Mouse (Mus musculus) granulocyte monocyte progenitor cell, adult 5-6 weeks (primary cell): ENCODE results near the gene Serinc2. TPM values are rescaled to one million over a fixed set of nuclear protein-coding genes. Genes with fewer than 3 reads are reported as not detected.

ENCODE experiments used
- ATAC-seq: replicated peaks from 2 replicates; pipeline ENCODE4 v1.8.0; 2016; ENCODE audit warnings: mild to moderate bottlenecking, moderate TSS enrichment, inconsistent platforms; ENCODE audit not compliant: poor library complexity, severe bottlenecking
- total RNA-seq, 2 experiments: library from RNA; stranded (forward) in 1 of 2; stranded (reverse) in 1 of 2; fragments of 200-712, 200-1000 nt in 1 of 2; fragments of >200 nt in 1 of 2; fragmentation: Nextera tagmentation in 1 of 2; gene quantifications; 2 replicates each; pipeline ENCODE4 v1.2.3; 2014 to 2017

Serinc2 gene
- total RNA-seq (2014; fragmentation: Nextera tagmentation) (not detected in 2 replicates), total RNA-seq (2017) (not detected in 2 replicates)

GRCm38 (mm10) chr4:130279105-130279504, at the start of gene Serinc2:
Serinc2 (minus strand) TSS chr4:130279205.
- no peak for ATAC-seq

- no peak for ATAC-seq
Observed at GRCm38 (mm10) chr4:130327366-130327765, 48.4 kb upstream of the Serinc2 start.

- no peak for ATAC-seq
Observed at GRCm38 (mm10) chr4:130325446-130325845, 46.4 kb upstream of the Serinc2 start.

- no peak for ATAC-seq
Observed at GRCm38 (mm10) chr4:130323607-130324006, 44.6 kb upstream of the Serinc2 start.

DNA sequence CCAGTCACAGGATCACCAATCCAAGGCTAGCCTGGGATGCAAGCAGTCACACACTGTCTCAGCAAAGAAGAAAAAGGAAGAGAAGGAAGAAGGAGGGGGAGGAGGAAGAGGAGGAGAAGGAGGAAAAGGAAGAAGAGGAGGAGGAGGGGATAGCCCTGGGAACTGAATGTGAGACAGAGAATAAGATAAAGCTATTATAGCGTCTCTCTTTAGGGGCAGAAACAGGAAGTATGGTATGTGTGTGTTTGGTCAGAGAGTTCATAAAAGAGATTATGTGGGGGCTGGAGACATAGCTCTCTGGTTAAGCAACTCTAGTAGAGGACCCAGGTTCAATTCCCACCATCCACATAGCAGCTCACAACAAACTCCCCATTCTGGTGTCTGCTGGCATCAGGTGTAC, 44.2 kb upstream of the Serinc2 start:
- ATAC-seq = no peak

GRCm38 (mm10) chr4:130322567-130322966, 43.6 kb upstream of the Serinc2 start:
- no peak for ATAC-seq

GRCm38 (mm10) chr4:130321640-130322039, 42.6 kb upstream of the Serinc2 start:
- no peak for ATAC-seq

DNA sequence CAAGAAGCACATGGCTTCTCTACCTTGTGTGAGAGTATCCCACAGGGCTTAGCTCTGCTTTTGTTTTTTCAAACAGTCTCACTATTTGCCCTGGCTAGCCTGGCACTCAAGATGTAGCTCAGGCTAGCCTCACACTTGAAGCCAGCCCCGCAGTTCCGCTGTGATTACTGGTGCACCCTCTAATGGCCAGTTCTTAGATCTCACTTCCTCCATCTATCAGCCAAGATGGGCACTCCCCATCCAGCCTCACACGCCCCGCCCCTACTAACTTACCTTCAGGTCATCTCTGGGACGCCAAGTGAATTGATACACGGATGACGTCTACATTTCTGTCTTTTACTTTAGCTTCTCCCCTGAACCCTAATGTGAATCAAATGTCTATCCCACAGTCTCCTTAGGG, 40.6 kb upstream of the Serinc2 start:
- no peak for ATAC-seq

GRCm38 (mm10) chr4:130318122-130318521, 39.1 kb upstream of the Serinc2 start:
- no peak for ATAC-seq

GRCm38 (mm10) chr4:130316691-130317090, 37.7 kb upstream of the Serinc2 start:
- peak; percentile 31 for ATAC-seq

- ATAC-seq = no peak
Observed at GRCm38 (mm10) chr4:130315771-130316527, 36.9 kb upstream of the Serinc2 start.

DNA sequence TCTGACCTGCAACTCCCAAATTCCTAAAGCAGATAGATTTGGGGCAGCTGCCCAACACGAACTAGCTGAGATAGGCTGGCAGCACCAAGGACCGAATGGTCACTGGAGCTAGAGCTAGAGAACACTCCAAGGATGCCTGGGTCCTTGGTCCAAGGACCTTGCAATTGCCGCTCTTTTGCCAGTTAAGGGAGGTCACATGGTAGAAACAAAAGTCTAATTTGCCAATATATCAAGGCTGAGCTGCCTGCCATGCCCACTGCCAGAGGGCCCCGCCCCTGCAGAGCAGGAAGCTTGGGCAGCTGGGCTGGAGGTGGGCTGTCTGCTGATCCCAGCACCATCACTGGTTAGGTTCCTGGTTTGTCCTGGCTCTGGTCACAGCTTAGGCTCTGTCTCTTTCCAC, 34.5 kb upstream of the Serinc2 start:
- no peak for ATAC-seq

GRCm38 (mm10) chr4:130312526-130312925, 33.5 kb upstream of the Serinc2 start:
- ATAC-seq = no peak

- ATAC-seq = no peak
Observed at GRCm38 (mm10) chr4:130309254-130309653, 30.2 kb upstream of the Serinc2 start.

DNA sequence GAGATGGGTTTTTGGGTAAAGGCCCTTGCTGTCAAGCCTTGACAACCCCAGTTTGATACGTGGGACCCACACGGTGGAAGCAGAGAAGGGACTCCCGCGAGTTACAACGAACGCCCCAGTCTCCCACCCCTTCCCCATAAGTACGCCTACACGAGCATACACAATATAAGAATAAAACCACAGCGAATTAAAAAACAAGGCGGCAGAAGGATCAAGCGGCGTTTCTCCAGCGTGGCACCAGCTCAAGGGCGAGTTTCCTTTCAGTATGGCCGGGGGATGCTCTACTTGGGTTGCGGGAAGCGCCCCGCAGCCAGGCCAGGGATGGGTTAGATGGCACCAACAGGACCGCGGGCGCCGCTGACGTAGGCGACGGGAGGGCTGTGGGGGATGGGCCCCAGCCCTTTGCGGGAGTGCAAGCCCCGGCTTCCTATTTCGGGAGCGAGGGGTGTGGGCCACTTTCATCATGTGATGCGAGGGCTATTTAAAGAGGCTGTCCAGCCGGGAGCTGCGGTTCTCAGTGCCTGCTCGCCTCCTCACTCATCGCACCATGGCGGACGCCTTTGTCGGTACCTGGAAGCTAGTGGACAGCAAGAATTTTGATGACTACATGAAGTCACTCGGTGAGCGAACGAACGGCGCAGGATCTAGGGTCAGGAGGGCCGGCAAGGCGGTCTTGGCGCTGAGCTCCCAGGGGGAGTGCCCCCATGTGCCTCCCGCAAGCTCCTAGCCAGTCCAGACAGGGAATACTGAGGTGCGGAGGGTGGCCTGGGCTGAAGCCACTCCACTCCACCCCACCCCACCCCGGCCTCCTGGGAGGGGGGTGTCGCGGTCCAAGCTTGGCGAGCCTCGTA, 29.5 kb upstream of the Serinc2 start, which contains the start of the genes Fabp3 and Gm10570:
Gene Fabp3 (plus strand): TSS at position 365 of the 851 bp plus-strand sequence.
Gene Gm10570 (minus strand): TSS at position 444 of the 851 bp plus-strand sequence.
- ATAC-seq = peak; percentile 52

GRCm38 (mm10) chr4:130307851-130308230, 28.8 kb upstream of the Serinc2 start:
- peak; percentile 54 for ATAC-seq

GRCm38 (mm10) chr4:130306796-130307630, 28.0 kb upstream of the Serinc2 start:
- no peak for ATAC-seq

DNA sequence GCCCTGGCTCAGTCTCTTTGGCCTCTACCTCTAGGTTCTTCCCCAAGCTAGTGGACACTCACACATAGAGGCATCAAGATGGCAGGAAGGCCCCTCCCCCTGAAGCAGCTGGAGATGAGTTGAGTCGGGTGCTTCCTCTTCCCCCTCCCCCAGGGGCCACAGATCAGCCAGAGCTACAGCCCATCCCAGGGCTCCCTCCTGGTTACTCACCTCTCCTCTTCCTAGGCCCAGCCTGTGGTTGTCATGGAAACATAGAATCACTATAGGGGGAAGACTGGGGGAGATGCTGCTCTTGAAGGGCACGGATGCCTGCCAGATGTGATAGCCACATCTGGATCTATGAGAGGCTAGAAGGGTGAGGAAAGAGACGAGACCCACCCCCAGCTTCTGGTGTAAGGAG, 25.7 kb upstream of the Serinc2 start:
- no peak for ATAC-seq

DNA sequence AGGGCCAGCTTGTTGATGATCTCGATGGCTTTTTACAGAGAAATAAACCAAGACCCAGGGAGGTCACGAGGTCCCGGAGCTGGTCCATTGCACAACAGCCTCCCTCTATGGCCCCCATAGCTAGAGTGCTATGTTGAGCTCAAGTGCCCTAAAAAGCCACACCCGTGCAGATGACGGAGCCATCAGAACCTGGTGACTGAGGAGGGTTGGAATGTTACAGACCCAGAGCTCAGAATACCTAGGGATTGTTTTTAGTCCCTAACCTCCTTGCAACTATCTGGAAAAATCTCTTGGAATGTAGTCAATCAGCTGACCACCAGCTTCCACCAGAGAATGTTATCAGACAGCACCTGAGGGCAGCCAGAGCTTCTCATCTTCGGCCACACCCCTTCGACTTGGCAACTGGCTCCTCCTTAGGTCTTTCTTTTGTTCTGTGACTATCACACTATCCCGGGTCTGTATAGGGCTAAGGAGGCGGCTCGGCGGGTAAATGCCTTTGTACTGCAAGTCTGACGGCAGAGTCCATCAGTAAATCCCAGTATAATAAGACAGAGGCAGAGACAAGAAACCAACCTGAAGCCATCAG, 23.4 kb upstream of the Serinc2 start:
- ATAC-seq = no peak

GRCm38 (mm10) chr4:130299629-130300018, 20.6 kb upstream of the Serinc2 start:
- ATAC-seq = no peak
